Mouse (Mus musculus) CD4-positive helper T cell, adult 2 months (primary cell): ENCODE measurements at regions not wholly inside any gene's neighbourhood (a gene's known extent, or its start where the extent isn't known, plus 50 kb on each side); places are given as distances from the start of the nearest gene placed in this dataset.
"Not testable (repeated sequence)": the region's sequence is repeated elsewhere in the genome, so short reads cannot be mapped to it uniquely, and the experiment has no call there.

Experiments
- DNase-seq: peaks from one replicate; pipeline ENCODE4 v3.0.0-alpha.2; 2012; ENCODE audit warnings: low read depth, missing footprints, low spot score

DNA sequence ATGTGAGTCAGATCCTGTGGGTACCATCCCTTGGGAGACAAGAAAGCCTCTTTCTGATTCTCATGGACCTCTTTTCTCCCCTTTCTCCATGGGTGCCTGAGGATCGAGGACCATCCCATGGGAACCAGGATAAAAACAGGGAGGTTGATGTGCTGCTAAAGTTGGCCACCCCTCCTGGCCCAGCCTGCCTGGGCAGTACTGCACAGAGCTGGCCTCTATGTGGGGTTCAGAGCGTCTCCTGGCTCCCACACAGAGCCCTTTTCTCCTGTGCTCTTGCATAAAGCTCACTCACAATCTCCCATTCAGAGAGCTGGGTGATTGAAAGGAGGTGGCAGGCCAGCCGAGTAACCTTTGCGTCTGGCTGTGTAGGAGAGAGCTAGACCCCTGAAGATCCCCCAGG, 122.1 kb downstream of the Zfp36l1 start:
- DNase-seq: no peak

GRCm38 (mm10) chr12:79989582-79990110, 123.2 kb downstream of the Zfp36l1 start:
- no peak for DNase-seq

GRCm38 (mm10) chr12:79988401-79989358, 124.1 kb downstream of the Zfp36l1 start:
- DNase-seq: no peak

- no peak for DNase-seq
Observed at GRCm38 (mm10) chr12:79986241-79986976, 126.4 kb downstream of the Zfp36l1 start.

DNA sequence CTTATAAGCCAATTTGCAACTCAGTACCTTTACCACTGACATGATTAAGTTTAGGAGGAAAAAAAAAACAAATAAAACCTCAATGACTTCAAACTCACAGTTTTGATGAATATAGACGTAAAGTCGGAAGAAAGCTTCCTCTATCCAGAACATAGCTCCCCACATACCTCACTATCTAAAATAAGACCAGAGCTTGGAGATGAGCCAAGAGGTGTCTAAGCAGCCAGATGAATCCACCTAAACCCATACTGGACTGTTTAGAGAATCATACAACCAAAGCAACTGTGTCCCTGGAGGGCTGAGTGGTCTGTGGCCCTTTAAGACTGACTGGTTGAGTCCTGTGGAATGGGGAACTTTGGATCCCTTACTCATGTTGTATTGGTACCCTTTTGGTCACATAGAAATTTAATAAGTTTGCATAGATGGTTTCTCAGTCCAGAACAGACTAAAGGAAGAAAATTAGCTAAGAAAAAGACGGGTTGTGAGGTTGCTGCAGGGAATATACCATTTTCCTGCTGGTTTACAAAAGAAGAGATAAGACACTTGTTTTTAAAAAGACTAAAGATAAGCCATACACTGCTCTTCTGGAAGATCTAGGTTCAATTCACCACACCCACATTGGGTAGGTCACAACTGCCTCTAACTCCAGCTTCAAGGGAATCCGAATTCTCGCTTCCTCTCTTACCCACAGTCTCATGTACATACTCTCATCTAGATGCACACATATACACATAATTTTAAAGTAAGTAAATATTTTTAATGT, 127.6 kb downstream of the Zfp36l1 start:
- DNase-seq: no peak

- DNase-seq: no peak
Observed at GRCm38 (mm10) chr12:79984025-79984790, 128.6 kb downstream of the Zfp36l1 start.

DNA sequence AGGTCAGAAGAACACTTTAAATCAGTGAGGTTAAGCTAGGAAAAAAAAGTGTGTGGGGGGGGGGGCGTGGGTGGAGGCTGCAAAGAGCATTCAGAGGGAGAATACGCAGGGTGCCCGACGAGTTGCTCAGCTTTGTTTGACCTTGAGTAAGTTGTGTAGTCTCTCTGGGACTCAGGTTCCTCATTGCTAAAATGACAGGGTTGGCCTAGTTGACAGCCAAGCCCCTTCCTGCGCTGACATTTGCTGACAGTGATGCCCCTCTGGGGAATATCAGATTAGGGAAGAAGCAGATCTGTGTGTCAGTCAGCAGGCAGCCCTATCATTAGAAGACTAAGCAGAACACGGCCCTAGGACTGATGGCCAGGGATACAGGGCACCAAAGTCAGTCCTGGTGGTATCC, 129.6 kb downstream of the Zfp36l1 start:
- no peak for DNase-seq

GRCm38 (mm10) chr12:79982497-79982896, 130.3 kb downstream of the Zfp36l1 start:
- not testable (repeated sequence) for DNase-seq

DNA sequence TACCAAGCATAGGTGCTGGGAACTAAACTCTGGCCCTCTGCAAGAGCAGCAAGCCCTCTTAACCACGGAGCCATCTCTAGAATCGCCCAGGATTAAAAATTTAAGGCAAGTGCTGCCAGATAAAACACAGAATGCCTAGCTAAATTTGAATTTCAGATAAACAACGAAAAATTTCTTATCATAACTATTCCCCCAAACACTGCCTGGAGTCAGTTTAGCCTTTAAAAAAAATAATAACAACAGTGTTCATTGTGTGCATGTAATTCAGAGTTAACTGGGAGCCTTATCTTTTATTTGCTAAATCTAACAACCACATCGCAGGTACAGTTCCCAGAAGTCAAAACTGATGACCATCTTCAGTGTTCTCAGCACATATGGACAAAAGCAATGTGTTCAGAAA, 132.1 kb downstream of the Zfp36l1 start:
- no peak for DNase-seq

DNA sequence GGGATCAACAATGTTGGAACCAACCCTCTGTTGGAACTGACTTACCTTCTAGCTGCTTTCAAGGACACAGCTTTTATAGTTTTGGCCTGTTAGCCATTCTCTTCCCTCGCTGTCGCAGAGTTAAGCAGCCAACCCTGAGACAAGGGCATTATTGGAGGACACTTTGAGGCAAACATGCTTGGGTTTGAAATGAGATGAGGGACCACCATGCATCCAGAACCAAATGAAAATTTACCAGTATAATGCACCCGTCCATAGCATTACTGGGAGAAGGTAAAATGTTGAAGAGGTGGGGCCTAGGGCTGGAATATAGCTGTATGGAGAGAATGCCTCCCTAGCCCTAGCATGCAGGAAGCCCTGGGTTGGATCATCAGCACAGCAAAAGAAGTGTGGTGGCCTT, 135.7 kb downstream of the Zfp36l1 start:
- DNase-seq: no peak

GRCm38 (mm10) chr12:79975466-79976239, 137.2 kb downstream of the Zfp36l1 start:
- no peak for DNase-seq

GRCm38 (mm10) chr12:79975050-79975449, 137.8 kb downstream of the Zfp36l1 start:
- DNase-seq: no peak

- DNase-seq: no peak
Observed at GRCm38 (mm10) chr12:79974530-79974929, 138.3 kb downstream of the Zfp36l1 start.

DNA sequence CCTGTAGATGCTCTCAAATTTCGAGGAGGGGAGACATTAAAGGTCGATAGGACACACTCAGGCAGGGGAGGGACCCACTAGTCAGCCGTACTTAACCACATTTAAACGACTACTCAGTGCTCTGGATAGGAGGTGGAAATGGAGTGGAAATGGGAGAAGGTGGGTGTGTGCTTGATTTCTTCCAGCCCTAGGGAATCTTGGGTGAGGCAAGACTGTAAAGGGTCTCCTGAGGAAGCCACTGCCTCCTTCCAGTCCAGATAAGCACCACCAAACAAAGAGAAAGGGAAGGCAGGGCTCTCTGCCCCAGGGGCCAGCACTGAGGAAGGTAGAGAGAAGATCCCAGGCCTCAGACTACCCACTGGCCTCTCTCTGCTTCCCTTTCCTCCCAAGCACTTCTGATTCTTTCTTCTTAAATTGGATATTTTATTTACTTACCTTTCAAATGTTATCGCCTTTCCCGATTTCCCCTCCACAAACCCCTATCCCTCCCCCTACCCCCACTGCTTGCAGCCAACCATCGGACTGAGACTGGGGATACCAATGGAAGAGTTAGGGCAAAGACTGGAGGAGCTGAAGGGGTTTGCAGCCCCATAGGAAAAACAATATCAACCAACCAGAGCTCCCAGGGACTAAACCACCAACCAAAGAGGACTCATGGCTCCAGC, 139.1 kb downstream of the Zfp36l1 start:
- no peak for DNase-seq

- no peak for DNase-seq
Observed at GRCm38 (mm10) chr12:79970981-79971390, 141.8 kb downstream of the Zfp36l1 start.

- no peak for DNase-seq
Observed at GRCm38 (mm10) chr12:79970227-79970901, 142.4 kb downstream of the Zfp36l1 start.

GRCm38 (mm10) chr12:79969346-79970226, 143.2 kb downstream of the Zfp36l1 start:
- DNase-seq: no peak

- no peak for DNase-seq
Observed at GRCm38 (mm10) chr12:79968676-79969075, 144.1 kb downstream of the Zfp36l1 start.
